Mouse (Mus musculus): ENCODE data around the gene Parvb. TPM values are rescaled to one million over a fixed set of nuclear protein-coding genes. Genes with fewer than 3 reads are reported as not detected.

Parvb gene
- total and polyA plus RNA-seq, 3 experiments = 0.04 to 2.3 TPM; not detected in 1

DNA sequence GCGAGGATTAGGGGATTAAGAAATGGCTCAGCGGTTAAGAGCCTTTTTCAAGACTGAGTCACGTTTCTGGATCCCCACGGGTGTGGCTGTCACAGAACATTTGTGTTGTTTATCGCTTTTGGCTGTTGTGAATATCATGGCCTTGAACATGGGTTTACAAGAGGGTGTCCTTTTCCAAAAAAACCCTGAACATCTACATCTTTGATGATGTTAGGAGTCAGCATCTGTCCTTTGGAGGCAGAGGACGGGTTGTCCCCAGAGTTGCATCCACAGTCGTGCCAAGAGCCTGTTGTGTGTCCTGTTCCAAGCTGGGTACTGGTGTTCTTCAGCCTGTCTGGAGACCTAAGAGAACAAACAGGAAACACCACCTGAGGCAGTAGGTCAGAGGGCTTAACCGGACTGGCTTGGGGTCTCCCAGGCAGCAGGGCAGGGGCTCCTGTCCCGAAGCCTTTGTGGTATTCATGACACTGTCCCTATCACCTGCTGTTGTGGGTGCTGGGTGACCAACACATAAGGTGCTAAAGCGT is 37.3 kb downstream of the Parvb start:
- Histone ChIP-seq H3K4me1 (ENCODE audit: control insufficient read depth in 1 of 2, insufficient read depth in 2 of 2) (peaks cover 0 to 11% of the 10 kb centered on the region in 2 experiments; a peak in 2 of 4 replicates), H3K27me3 (replicated peaks) (peaks cover 81% of the 10 kb centered on the region), H3K4me2 (ENCODE audit: insufficient read depth, low read depth, poor library complexity, severe bottlenecking) (no peak overlapping the region), H3K27ac (ENCODE audit: insufficient read depth, low read depth) (no peak overlapping the region), H3K79me2 (replicated peaks; ENCODE audit: control insufficient read depth, extremely low read depth, insufficient read depth, poor library complexity, severe bottlenecking) (no peaks in the 10 kb centered on the region), H3K36me3 (replicated peaks in 1 of 2; ENCODE audit: control insufficient read depth in 1 of 2, insufficient read depth in 1 of 2, low read length in 1 of 2) (no peaks in the 10 kb centered on the region), H3K9ac (ENCODE audit: insufficient read depth, low read depth) (no peak overlapping the region), H3K9me3 (replicated peaks; ENCODE audit: low read length) (peaks cover 6% of the 10 kb centered on the region), H3K4me3 (replicated peaks in 1 of 3; ENCODE audit: low read depth in 2 of 3, low read length in 2 of 3, poor library complexity in 1 of 3) (no peak overlapping the region)
- no peak for DNase-seq (ENCODE audit: extremely low read depth)
- dilution Hi-C loops (cut with MboI; ENCODE audit: extremely low pct_ligation_motif_present, extremely low pct_unique_long_range_greater_than_20kb, low sequenced_read_pairs) (no loop called here), in situ Hi-C loops (cut with MboI; ENCODE audit: low pct_ligation_motif_present, low pct_unique_long_range_greater_than_20kb, low sequenced_read_pairs) (no loop called here)
- TF ChIP-seq GABPA (IDR thresholded peaks at IDR 0.05; ENCODE audit: insufficient replicate concordance, low read depth, low read length) (no peak), PAX5 (IDR thresholded peaks at IDR 0.05; ENCODE audit: low read length) (no peak), NRF1 (IDR thresholded peaks at IDR 0.05; ENCODE audit: low read depth, low read length) (no peak)

DNA sequence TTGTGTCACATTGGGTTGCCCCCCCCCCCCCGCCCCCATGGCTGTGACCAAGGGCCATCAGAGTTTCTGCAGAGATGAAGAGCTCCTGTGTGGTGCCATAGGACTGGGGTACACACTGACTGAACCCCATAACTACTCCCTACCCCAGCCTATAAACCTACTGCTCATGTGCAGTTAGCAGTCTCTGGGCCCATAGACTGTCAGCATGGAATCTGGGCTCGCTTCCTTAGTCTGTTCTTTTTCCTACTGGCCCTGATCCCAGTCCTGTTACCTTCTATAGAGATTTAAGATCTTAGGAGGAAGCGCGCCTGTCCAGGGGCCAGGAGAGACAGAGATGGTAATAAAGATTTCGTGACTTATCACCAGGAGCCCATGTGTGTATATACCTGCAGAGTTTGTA is 38.2 kb downstream of the Parvb start:
- in situ Hi-C loops (cut with MboI; ENCODE audit: low pct_ligation_motif_present, low pct_unique_long_range_greater_than_20kb, low sequenced_read_pairs) = no loop called here
- no peak overlapping the region for H3K9ac ChIP-seq (ENCODE audit: insufficient read depth, low read depth)
- no peaks in the 10 kb centered on the region for H3K36me3 ChIP-seq (replicated peaks in 1 of 2; ENCODE audit: control insufficient read depth in 1 of 2, insufficient read depth in 1 of 2, low read length in 1 of 2)
- H3K4me1 ChIP-seq (ENCODE audit: control insufficient read depth in 1 of 2, insufficient read depth in 2 of 2) = peaks cover 0 to 11% of the 10 kb centered on the region in 2 experiments; a peak in 2 of 4 replicates
- no peak overlapping the region for H3K27ac ChIP-seq (ENCODE audit: insufficient read depth, low read depth)
- no peak overlapping the region for H3K4me3 ChIP-seq (replicated peaks in 1 of 3; ENCODE audit: low read depth in 2 of 3, low read length in 2 of 3, poor library complexity in 1 of 3)
- H3K27me3 ChIP-seq (replicated peaks) = peaks cover 79% of the 10 kb centered on the region
- peaks cover 12% of the 10 kb centered on the region for H3K9me3 ChIP-seq (replicated peaks; ENCODE audit: low read length)
- H3K79me2 ChIP-seq (replicated peaks; ENCODE audit: control insufficient read depth, extremely low read depth, insufficient read depth, poor library complexity, severe bottlenecking) = no peaks in the 10 kb centered on the region
- TF ChIP-seq ELF1 (IDR thresholded peaks at IDR 0.05; ENCODE audit: low read depth, low read length) = no peak
- no peak for TF ChIP-seq ETS1 (conservative IDR thresholded peaks at IDR 0.05; ENCODE audit: low read depth, low read length)
- no peak for TF ChIP-seq CHD1 (IDR thresholded peaks at IDR 0.05; ENCODE audit: low read depth, low read length)
- TF ChIP-seq RCOR1 (conservative IDR thresholded peaks at IDR 0.05; ENCODE audit: low read depth, low read length) = no peak
- no peak for TF ChIP-seq USF2 (conservative IDR thresholded peaks at IDR 0.05; ENCODE audit: low read depth, low read length)
- TF ChIP-seq MAZ (IDR thresholded peaks at IDR 0.05; ENCODE audit: low read depth, low read length) = no peak
- no peak for TF ChIP-seq BHLHE40 (IDR thresholded peaks at IDR 0.05; ENCODE audit: low read depth, low read length)
- DNase-seq (ENCODE audit: extremely low read depth) = no peak
- H3K4me2 ChIP-seq (ENCODE audit: insufficient read depth, low read depth, poor library complexity, severe bottlenecking) = no peak overlapping the region
- dilution Hi-C loops (cut with MboI; ENCODE audit: extremely low pct_ligation_motif_present, extremely low pct_unique_long_range_greater_than_20kb, low sequenced_read_pairs) = no loop called here

DNA sequence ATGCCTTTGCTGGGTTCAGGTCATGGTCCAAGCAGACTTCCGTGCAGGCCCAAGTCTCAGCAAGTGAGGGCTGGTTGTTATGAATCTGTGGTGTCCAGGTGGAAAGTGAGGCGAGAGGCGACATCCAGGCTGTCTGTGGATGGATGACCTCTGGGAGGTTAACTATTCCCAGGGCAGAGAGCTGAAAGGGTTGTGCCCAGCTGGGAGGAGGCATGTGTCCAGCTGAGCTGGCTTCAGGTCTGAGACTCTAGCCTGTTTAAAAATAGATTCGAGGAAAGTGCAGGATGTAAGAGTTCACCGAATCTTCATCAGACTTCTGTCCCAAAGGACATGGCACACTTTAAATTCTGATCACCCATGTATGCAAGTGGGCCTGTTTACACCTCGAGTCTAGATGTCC is 38.6 kb downstream of the Parvb start:
- peaks cover 13% of the 10 kb centered on the region for H3K9me3 ChIP-seq (replicated peaks; ENCODE audit: low read length)
- no peak for TF ChIP-seq ELF1 (IDR thresholded peaks at IDR 0.05; ENCODE audit: low read depth, low read length)
- no peak for DNase-seq (ENCODE audit: extremely low read depth)
- no peak overlapping the region for H3K4me2 ChIP-seq (ENCODE audit: insufficient read depth, low read depth, poor library complexity, severe bottlenecking)
- no peak overlapping the region for H3K9ac ChIP-seq (ENCODE audit: insufficient read depth, low read depth)
- H3K27ac ChIP-seq (ENCODE audit: insufficient read depth, low read depth) = no peak overlapping the region
- no peaks in the 10 kb centered on the region for H3K79me2 ChIP-seq (replicated peaks; ENCODE audit: control insufficient read depth, extremely low read depth, insufficient read depth, poor library complexity, severe bottlenecking)
- H3K4me3 ChIP-seq (replicated peaks in 1 of 3; ENCODE audit: low read depth in 2 of 3, low read length in 2 of 3, poor library complexity in 1 of 3) = no peak overlapping the region
- dilution Hi-C loops (cut with MboI; ENCODE audit: extremely low pct_ligation_motif_present, extremely low pct_unique_long_range_greater_than_20kb, low sequenced_read_pairs) (no loop called here), in situ Hi-C loops (cut with MboI; ENCODE audit: low pct_ligation_motif_present, low pct_unique_long_range_greater_than_20kb, low sequenced_read_pairs) (no loop called here)
- no peaks in the 10 kb centered on the region for H3K36me3 ChIP-seq (replicated peaks in 1 of 2; ENCODE audit: control insufficient read depth in 1 of 2, insufficient read depth in 1 of 2, low read length in 1 of 2)
- peaks cover 0 to 11% of the 10 kb centered on the region in 2 experiments; a peak in 2 of 4 replicates for H3K4me1 ChIP-seq (ENCODE audit: control insufficient read depth in 1 of 2, insufficient read depth in 2 of 2)
- H3K27me3 ChIP-seq (replicated peaks) = peaks cover 76% of the 10 kb centered on the region

Measured in CH12.LX (cell line).